Mouse (Mus musculus) CD4-positive naive resting alpha-beta T cell, adult 57 days (primary cell): ENCODE data around the gene Usp1. TPM values are rescaled to one million over a fixed set of nuclear protein-coding genes. Genes with fewer than 3 reads are reported as not detected.

Source experiments
- total RNA-seq: library from RNA; stranded (reverse); gene quantifications from one replicate; pipeline ENCODE4 v1.2.4, GENCODE M21; 2023

Usp1 gene
- total RNA-seq = 53.1 TPM

GRCm38 (mm10) chr4:98923568-98924070 is at the start of gene Usp1:
TSS of gene Usp1 (plus strand) at chr4:98923810.

Other genes with a start within 250 kb of the Usp1 start
- gene L1td1, start 197.1 kb upstream of the Usp1 start, total RNA-seq = not detected
- not detected for gene Kank4, start 106.3 kb upstream of the Usp1 start, total RNA-seq
- not detected for gene I0C0044D17Rik, start 100.0 kb upstream of the Usp1 start, total RNA-seq
- not detected for gene Angptl3, start 107.1 kb downstream of the Usp1 start, total RNA-seq
- gene Dock7, start 197.1 kb downstream of the Usp1 start, total RNA-seq = 0.33 TPM